Mouse (Mus musculus) right cerebral cortex, postnatal 10 days (tissue): ENCODE data around the gene Tcf7.

Source experiments
- DNase-seq, 2 experiments: peaks; one replicate each; pipeline ENCODE4 v3.0.0; 2021; ENCODE audit warnings: low spot score in 2 of 2

Tcf7 gene

GRCm38 (mm10) chr11:52282774-52283595 lies at the start of gene Tcf7:
Gene Tcf7 (minus strand): TSS chr11:52283014.
- DNase-seq, result peak; percentile 50 to 58

GRCm38 (mm10) chr11:52327313-52327712 lies 44.5 kb upstream of the Tcf7 start:
- no peak for DNase-seq

GRCm38 (mm10) chr11:52324442-52325367 lies 41.9 kb upstream of the Tcf7 start:
- no peak for DNase-seq

- no peak for DNase-seq
These were observed 38.7 kb upstream of the Tcf7 start for GRCm38 (mm10) chr11:52321540-52321939.

GRCm38 (mm10) chr11:52320529-52320928 lies 37.7 kb upstream of the Tcf7 start:
- no peak for DNase-seq

- no peak for DNase-seq
These were observed 36.9 kb upstream of the Tcf7 start for GRCm38 (mm10) chr11:52319664-52320063.

- no peak for DNase-seq
These were observed 35.6 kb upstream of the Tcf7 start for GRCm38 (mm10) chr11:52318445-52318844.

GRCm38 (mm10) chr11:52314102-52314793 lies 31.4 kb upstream of the Tcf7 start:
- DNase-seq, result no peak

GRCm38 (mm10) chr11:52310709-52311108 lies 27.9 kb upstream of the Tcf7 start:
- no peak for DNase-seq

- no peak for DNase-seq
These were observed 26.7 kb upstream of the Tcf7 start for GRCm38 (mm10) chr11:52309487-52309886.

GRCm38 (mm10) chr11:52306431-52306830 lies 23.6 kb upstream of the Tcf7 start:
- no peak for DNase-seq

- no peak for DNase-seq
These were observed 22.5 kb upstream of the Tcf7 start for GRCm38 (mm10) chr11:52305266-52305665.

- no peak for DNase-seq
These were observed 19.9 kb upstream of the Tcf7 start for GRCm38 (mm10) chr11:52302668-52303067.

- no peak for DNase-seq
These were observed 16.9 kb upstream of the Tcf7 start for GRCm38 (mm10) chr11:52299687-52300086.

GRCm38 (mm10) chr11:52298955-52299354 lies 16.1 kb upstream of the Tcf7 start:
- DNase-seq, result no peak

GRCm38 (mm10) chr11:52297352-52297751 lies 14.5 kb upstream of the Tcf7 start:
- DNase-seq, result peak; percentile 58 to 72

- no peak for DNase-seq
These were observed 11.3 kb upstream of the Tcf7 start for GRCm38 (mm10) chr11:52294103-52294502.

GRCm38 (mm10) chr11:52292894-52293293 lies 10.1 kb upstream of the Tcf7 start:
- no peak for DNase-seq

GRCm38 (mm10) chr11:52292346-52292745 lies 9.5 kb upstream of the Tcf7 start:
- DNase-seq, result no peak

GRCm38 (mm10) chr11:52286958-52287305 lies 4.1 kb upstream of the Tcf7 start:
- DNase-seq, result no peak

GRCm38 (mm10) chr11:52286301-52286957 lies 3.6 kb upstream of the Tcf7 start:
- no peak for DNase-seq
